Mouse (Mus musculus) 416B (cell line): ENCODE measurements around the gene Nfic.
A peak's percentile ranks its signal among the peaks of the same experiment; 100 is the strongest.

Source experiments
- DNase-seq: peaks from one replicate; pipeline ENCODE4 v3.0.0; 2011; ENCODE audit warnings: low read depth

Gene Nfic

DNA sequence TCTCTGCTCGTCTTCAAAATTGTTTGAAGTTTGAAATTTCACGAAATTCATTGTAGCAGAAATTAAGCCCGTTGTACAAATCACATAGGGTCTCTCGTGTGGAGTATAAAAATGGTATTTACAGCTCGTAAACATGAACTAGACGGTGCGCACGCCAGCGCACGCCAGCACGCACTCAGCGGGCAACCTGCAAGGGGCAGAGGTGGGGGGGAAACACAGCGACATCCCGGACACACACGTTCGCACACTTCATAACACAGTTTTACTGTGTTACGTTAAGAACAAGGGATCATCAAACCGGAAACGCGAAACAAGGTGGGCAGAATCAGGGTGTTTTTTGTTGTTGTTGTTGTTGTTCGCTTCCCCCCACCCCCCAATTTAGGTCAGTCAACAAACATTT is 4.0 kb upstream of the Nfic start:
- DNase-seq = no peak

DNA sequence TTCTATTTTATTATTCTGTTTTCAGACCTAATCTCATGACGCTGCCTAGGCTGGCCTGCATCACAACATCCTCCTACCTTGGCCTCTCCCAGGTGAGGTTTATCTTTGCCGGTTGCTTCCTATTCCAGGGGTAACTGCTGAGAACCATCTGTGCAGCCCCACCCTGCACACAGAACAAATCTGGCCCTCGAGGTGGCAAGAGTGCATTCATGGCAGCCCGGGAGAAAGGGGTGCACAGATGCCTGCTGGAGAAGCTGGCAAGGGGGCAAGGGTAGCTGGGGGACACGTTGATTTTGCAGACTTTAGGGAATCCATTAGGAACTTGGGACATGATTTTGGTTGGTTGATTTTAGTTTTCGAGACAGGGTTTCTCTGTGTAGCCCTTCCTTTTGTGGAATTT is 2.8 kb upstream of the Nfic start:
- DNase-seq = no peak

DNA sequence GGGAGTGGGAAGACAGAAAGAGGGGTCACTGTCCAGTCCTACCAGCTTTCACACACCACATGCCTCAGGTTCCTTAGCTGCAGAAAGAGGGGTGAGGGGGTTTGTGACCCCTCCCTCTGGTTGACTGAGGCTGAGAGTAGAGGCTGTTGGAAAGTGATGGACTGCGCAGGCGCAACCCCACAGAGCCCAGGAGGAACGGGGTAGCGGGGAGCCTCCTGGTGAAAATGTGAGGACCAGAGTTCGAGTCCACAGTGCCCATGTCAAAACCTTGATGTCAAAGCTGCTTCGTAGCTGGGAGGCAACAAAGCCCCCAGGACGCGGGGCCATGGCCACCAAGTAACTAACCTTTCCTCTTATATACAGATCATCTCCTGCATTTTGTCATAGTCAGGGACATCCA is 2.2 kb upstream of the Nfic start:
- DNase-seq = no peak

DNA sequence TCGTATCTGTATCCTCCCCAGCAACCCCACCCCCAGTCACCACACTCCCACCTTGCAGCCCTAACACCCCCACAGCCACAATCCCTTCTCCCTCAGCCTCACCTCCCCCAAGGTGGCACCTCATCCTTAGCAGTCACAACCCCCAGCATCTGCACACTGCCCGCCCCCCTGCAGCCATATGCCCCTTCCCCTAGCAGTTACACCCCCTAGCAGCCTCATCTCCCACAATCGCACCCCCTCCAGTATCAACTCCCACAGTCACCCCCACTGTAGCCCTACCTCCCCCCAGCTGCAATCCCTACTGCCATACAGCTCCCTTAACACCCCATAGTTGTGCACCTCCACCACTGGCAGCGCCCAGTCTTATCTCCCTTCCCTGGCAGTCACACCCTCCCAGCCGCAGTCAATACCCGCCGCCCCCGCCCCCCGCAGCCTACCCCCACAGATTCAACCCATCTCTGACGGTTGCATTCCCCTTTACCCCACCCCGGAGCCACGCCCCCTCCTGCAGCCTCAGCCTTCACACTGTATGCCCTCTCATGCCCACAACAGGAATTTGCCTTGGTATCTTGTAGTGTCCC is 1.6 kb upstream of the Nfic start:
- DNase-seq = peak; percentile 28

DNA sequence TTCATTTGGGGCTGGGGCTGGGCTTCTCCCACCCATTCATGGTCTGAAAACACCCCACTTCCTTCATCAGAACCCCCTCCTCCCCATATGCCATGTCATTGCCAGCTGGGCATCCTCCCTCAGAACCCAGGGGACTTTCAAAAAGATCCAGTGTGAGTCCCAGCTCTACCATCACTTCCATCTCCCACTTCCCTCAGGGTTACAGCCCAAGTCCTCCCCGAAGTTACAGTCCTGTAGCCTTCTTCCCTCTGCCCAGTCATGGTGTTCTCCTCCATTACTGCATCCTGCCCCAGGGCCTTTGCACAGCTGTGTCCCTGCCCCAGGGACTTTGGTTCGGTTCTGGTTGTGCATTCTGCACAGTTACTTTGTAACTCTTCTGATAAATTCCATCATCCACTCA is 1.3 kb downstream of the Nfic start:
- no peak for DNase-seq

DNA sequence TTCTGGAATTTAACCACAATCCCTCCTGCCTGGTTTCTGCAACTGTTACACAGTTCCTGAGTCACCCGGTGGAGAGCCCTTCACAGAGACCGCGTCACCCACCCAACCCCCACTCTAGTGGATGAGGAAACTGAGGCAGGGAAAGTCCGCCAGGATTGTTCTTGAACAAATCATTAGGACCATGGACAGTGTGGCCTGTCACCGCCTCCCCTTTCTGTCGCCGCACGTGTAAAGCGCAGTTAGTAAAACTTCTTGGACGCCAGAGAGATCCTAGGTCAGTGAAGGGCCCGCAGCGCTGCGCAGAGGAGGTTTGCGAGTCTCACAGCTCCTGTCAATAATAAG is 2.5 kb downstream of the Nfic start:
- DNase-seq = no peak

DNA sequence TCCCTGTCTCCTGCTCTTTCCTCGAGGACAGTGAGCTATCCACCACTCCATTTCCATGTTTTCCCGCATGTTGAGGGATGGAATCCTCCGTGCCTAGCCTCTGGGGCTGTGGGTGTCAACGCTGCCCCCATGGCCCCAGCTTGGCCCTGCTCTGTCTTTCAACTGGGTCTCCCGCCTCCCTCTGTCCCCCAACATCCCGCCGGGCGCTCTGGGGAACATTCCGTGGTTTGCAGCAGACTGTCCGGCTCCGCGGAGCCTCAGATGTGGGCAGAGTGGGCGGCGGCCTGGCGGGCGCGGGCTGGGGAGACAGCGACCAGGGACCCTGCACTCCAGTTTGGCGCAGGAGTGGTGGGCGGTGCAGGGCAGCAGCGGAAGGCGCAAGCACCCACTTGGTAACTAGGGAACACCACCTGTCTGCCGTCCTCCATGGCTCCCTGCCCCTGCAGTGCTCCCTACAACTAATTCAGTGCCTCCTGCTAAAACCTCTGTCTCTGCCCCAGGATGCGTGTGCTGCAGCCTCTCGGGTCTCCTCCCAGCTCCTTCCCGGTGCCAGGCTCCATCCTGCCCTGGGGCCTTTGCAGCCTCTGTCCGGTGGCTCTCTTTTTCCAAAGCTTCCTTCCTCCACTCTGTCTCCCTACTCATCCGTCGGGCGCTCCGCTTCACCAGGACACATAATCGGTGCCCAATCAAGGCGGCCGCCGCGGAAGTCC is 3.0 kb downstream of the Nfic start:
- DNase-seq = no peak

DNA sequence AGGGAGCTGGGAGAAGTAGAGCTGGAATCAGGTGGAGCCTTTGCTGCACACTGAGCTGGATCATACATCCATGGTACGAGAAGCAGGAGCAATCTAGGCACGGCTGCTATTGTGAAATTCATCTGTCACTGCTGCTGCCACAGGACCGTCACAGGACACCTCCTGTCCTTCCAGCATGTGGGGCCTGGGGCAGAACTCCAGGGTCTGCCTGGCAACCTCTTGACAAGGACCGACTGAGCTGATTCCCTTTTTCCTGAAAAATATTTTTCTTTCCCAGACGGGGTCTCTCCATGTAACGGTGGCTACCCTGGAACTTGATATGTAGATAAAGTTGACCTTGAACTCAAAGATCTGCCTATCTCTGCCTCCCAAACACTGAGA is 4.1 kb downstream of the Nfic start:
- DNase-seq = no peak

DNA sequence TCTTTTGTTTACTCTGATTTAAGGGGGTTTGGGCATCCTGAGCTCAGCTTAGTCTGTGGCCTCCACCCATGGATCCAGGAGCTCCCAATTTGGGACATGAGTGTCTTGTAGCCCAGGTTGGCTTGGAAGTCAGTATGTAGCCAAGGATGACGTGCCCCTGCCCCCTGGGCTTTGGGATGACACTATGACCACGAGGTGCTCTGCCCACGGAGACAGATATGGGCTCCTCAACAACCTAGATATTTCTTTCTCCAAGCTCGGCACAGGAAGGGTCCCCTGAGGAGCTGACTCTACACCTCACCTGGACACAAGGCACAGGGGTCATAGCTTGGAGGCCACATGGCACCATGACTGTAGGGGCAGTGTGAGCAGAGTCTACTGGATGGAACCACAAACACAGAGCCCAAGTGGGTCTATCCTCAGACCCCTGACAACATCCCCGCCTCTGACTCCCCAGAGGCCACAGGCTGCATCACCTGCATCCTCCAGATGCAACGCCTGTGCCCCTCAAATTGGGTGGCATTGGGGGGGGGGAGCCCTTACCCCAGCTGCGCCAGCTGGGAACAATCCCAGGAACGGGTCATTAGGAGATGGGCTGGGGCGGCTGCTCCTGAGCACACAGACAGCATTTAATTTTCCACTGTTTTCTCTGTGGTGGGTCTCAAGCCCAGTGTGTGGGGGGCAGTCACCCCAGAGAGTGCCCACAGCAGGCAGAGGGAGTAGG is 4.6 kb downstream of the Nfic start:
- no peak for DNase-seq

DNA sequence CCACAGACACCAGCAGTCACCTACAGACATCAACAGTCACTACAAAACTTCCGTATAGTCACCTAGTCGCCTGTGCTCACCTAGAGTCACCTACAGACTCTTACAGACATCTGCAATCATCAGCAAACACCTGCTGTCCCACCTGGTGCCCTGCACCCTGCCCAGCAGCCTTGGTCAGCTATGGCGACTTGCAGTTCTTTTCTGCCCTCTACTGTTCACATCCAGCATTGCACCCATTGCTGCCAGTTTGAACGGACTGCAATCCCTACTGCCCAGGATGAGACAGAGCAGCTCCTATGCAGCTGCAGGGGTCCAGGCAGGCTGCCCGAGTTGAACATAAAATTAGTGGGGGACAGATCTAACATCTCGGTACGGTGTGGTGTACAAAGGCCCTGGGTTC is 5.3 kb downstream of the Nfic start:
- peak; percentile 87 for DNase-seq

DNA sequence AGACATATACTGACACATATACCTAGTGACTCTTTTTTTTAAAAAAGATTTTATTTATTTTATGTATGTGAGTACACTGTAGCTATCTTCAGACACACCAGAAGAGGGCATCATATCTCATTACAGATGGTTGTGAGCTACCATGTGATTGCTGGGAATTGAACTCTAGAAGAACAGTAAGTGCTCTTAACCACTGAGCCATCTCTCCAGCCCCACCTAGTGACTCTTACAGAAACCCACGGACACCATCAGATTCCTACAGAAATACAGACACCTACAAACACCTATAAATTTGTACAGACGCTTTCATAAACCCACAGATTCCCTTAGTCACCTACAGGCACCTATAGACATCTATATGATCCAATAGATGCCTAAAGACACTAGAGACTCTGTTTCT is 9.9 kb downstream of the Nfic start:
- peak; percentile 59 for DNase-seq

DNA sequence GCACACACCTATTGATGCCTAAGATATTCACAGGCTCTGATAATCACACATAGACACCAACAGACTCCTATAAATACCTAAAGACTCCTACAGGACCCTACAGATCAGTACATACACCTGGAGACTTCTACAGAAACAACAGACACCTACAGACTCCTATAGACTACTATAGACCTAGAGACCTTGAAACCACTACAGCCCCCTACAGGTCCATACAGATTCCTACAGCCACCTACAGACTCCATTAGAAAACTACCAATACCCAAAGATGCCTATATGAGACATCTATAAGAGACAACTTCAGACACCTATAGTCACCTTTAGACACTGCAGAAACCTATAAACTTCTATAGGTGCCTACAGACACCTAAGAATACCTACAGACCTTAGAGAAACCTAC is 14.4 kb downstream of the Nfic start:
- DNase-seq = peak; percentile 59

DNA sequence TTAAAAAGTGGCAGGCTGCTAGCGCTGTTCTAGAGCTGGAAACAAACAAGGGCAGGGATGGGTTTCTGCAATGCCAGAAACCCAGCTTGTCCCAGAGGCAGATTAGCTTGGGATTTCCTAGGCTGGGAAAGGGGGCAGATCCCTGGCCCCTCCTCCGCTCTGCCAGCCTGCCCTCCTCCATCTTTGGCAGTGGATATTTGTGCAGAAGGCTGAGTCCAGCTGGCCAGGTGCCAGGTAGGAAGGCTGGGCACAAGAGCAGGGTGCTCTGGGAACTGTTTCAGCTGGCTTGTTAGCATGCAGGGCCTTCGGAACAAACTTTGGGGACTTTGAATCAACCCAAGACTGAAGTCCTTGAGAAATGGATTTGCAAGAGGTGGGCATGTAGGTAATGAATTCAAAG is 20.0 kb downstream of the Nfic start:
- no peak for DNase-seq

DNA sequence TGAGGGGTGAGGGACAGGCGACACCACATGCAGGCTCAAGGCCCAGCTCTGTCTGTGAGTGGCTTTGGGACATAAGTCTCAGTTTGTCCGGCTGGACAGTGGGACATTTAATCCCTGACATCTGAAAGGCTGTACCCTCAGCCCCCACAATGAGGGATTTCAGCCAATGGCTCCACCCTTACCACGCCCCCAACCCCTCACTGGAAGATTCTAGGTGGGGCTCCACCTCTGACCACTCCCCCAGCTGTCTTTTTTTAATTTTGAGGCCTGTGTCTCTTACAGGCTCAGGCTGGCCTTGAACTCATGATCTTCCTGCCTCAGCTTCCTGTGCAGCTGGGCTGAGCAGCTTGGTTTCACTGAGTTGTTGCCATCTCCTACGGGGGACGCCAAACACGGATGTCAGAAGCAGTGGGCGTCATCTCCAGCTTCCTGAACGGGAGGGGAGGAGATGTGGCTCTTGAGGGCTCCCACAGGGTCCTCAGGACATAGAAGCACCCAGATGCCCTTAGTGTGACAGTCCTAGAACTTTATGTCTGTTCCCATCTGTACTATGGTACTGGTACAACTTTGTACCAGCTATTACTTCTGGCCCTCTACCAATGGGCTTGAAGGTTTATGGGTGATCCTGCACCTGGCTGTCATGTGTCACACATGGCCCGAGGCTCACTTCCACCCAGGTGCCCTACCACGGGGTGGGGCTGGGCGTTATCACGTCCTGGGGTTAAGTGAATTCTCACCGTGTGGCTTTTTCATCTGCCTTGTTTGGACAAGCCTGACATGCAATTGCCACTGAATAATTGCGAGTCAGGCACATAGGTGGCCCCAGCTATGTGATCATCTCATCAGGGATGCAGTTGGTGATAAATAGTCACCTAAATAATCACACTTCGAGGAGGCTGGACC is 20.8 kb downstream of the Nfic start:
- peak; percentile 96 for DNase-seq

DNA sequence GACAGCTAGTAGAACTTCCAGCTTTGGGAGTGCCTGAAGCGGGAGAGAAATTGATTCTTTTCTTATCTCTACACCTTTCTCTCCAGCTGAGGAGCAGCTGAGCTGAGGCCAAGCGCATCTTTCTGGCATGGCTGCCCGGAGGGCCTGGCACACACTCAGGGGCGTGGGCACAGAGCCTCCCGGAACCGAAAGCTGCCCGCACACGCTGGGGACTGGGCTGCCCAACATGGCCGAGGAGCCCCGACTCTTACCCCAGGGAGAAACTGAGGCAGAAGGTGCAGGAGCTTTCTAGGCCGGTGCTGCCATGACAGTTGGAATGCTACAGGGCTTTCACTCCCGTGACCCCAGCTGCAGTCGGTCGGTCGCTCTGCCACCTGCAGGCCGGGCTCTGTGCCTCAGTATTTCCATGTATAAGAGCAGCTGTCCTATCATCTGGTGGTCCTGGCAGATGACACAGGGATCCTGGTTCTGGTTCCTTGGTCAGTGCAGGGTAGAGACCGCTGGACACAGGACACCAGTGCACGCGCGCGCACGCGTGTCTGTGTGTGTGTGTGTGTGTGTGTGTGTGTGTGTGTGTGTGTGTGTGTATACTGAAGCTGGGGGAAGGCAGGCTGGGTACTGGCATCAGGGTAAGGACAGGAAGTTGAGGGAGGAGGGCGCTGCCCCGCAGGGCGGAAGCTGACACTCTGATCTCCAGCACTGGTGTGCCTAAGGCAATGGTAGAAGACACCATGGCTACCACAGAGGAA is 21.7 kb downstream of the Nfic start:
- DNase-seq = peak; percentile 96

DNA sequence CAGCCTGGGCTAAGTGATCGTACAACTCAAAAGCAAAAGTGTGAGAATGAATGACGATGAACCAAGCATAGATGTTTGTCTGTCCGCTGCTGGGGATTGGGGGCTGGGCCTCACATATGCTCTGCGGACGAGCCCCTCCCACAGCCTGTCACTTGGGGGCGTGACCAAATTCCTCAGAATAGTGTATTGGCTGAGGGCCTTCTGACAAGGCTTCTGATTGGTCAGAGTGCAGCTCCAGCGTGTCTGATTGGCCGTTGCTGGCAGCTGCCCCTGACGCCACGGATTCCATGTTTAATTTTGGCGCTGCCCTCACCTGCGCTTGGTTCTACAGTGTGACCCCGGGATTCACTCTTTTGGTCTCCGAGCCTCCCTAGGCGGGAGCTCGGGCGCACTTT is 22.6 kb downstream of the Nfic start:
- DNase-seq = peak; percentile 99

DNA sequence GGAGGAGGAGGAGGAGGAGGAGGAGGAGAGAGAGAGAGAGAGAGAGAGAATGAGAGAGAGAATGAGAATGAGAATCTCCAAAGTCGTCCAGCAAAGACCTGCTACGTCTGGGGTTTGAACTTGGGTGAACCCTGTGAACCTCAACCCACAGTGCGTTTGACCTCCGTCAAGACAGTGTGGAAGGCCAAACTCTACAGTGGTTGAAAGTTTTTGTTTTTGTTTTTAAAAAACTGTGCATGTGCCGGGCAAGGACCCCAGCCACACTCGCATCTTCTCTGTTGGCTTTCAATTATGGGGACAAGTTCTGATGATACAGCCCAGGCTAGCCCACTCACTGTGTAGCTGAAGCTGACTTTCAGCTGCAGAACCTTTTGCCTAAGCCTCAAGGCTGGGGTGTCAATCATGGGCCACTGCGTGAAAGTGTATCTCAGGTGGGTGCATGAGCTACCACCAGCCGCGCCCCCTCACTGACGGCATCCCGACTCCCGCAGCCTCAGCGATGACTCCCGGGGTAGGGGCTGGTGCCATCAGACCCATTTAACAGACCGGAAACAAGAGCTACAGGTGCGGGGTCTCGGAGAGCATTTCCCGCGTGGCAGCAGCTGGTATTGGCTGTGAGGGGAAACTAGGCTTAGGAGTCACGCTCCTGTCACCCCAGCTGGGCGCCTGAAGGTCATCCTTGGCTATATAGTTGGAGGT is 23.1 kb downstream of the Nfic start:
- DNase-seq = no peak

DNA sequence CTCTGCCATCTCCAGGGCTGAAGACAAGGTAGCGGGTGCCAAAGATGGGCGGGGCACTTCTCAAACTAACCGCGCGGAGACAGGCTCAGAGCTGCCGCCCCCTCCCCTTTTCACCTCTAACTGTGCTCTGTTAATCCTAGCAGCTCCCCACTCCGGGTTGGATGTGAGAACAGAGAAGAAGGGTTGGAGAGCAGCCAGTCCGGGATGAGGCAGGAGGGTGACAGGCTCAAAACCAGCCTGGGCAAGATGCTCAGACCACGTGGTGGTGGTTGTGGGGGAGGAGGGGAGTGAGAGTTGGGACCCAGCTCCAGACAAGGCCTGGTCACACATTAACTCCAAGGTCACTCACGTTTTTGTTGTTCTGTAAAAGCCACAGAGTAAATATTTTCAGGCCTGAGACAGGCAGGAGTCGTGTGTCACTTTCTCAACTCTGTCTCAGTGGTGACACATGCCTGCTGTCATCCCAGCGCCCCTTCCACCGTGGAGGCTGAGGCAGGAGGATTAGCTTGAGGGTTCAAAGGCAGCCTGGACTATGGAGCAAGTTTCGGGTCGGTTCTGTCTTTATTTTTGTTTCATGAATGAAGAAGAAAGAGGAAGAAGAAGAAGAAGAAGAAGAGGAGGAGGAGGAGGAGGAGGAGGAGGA is 23.8 kb downstream of the Nfic start:
- DNase-seq = peak; percentile 70

DNA sequence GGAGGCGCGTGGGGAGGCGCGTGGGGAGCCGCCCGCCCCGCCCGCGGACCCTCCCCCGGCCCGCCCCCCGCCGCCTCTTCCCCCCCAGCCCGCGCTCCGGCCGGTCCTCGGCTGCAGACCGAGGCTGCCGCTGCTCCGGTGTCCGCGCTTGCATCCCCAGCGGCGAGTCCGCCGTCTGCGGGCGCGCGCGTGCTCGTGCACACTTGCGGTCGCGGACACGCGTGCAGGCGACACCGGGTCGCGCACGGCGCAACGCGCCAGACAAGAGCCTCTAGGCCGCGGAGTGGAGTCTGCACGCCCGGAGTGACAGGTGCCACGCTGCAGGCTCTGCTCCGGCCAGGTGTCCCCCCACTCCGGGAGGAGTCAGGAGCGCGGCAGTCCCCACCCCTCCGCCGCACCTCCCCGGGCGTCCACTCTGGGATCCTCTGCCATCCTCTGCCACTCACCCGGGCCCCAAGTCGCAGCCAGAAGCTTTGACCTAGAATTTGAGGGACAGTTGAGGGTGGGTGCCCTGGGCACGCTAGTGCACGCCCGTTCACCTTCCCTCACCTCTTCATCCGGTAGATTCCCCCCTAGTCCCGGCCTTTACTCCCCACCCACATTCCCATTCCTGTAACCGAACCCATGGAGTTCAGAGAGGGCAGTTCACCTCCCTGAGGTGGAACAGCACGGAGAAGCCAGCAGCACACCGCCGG is 24.5 kb downstream of the Nfic start:
- peak; percentile 32 for DNase-seq

DNA sequence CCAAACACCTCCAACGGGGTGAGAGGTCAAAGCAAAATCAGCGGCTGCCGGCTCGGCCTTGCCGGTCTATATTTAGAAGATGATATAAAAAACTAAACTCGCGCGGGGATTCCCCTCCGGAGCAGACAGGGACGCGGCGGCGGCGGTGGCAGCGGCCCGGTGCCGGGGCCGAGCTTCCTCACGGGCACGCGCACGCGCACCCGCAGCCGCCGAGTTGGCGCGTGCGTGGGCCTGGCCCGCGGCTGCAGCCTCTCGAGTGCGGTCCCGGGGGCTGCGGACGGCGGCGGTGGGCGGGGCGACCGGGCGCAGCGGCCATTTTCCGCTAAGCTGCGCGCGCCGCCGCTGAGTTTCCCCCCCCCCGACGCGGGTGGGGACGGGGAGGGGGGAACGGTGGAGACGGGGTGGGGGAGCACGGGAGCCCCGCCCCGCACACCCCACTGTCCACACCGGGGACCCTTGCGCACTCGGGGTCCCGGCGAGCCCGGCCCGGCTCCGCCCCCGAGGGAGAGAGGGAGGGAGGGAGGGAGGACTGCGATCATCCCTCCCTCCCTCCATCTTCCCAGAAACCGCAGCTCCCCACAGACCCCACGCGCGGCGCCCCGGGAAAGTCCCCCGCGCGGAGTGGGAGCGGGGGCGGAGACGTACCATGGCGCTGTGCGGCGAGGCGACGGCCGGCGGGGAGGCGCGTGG is 25.1 kb downstream of the Nfic start:
- DNase-seq = peak; percentile 70
